Mouse (Mus musculus) heart, adult 2 months (tissue): ENCODE measurements around the gene C1galt1c1.

Source experiments
- CTCF ChIP-seq: fragments of 200-600 bp; IDR thresholded peaks from 2 replicates; pipeline ENCODE4 v1.8.1; 2022; ENCODE audit warnings: antibody characterized with exemption, mild to moderate bottlenecking, moderate library complexity
- EP300 ChIP-seq: fragments of 200-500 bp; IDR thresholded peaks from 2 replicates; pipeline ENCODE4 v1.6.1; 2011; ENCODE audit warnings: low read depth, low read length, control low read depth; ENCODE audit not compliant: insufficient read depth
- POLR2A ChIP-seq: fragments of 200-500 bp; IDR thresholded peaks from 2 replicates; pipeline ENCODE4 v1.6.1; 2011; ENCODE audit warnings: mild to moderate bottlenecking, low read depth, low read length, control low read depth; ENCODE audit not compliant: insufficient read depth

GRCm38 (mm10) chrX:38681972-38682371 lies 47.1 kb upstream of the C1galt1c1 start:
- TF ChIP-seq POLR2A: no peak
- no peak for TF ChIP-seq CTCF
- TF ChIP-seq EP300: no peak
